Mouse (Mus musculus) hindbrain, embryonic 15.5 days (tissue): ENCODE data around the gene Akr1c20. TPM values are rescaled to one million over a fixed set of nuclear protein-coding genes. Genes with fewer than 3 reads are reported as not detected.

Experiments used
- ATAC-seq: fragments of 200-750 bp; cut with Nextera tagmentation; 2 replicates; pipeline ENCODE4 v1.8.0; 2017; ENCODE audit warnings: low read depth, moderate number of reproducible peaks, moderate TSS enrichment; ENCODE audit not compliant: low FRiP score
- H3K27ac ChIP-seq: fragments of 300-500 bp; sonication (generic); replicated peaks from 2 replicates; pipeline ENCODE4 v1.5.1; 2015; ENCODE audit warnings: mild to moderate bottlenecking, inconsistent platforms
- H3K27me3 ChIP-seq: fragments of 300-500 bp; sonication (generic); 2 replicates; pipeline ENCODE4 v1.6.1; 2015; ENCODE audit warnings: control low read depth, inconsistent platforms
- H3K36me3 ChIP-seq: fragments of 300-500 bp; sonication (generic); 2 replicates; pipeline ENCODE4 v1.6.1; 2015; ENCODE audit warnings: control low read depth, inconsistent platforms
- H3K4me1 ChIP-seq: fragments of 300-500 bp; sonication (generic); replicated peaks from 2 replicates; pipeline ENCODE4 v1.6.1; 2015; ENCODE audit warnings: control low read depth, inconsistent platforms
- H3K4me2 ChIP-seq: fragments of 300-500 bp; sonication (generic); 2 replicates; pipeline ENCODE4 v1.6.1; 2015; ENCODE audit warnings: moderate library complexity, mild to moderate bottlenecking, inconsistent platforms
- H3K4me3 ChIP-seq: fragments of 300-500 bp; sonication (generic); 2 replicates; pipeline ENCODE4 v1.5.1; 2015; ENCODE audit warnings: mild to moderate bottlenecking, inconsistent platforms
- H3K9ac ChIP-seq: fragments of 300-500 bp; sonication (generic); 2 replicates; pipeline ENCODE4 v1.6.1; 2015; ENCODE audit warnings: inconsistent platforms
- H3K9me3 ChIP-seq: fragments of 300-500 bp; sonication (generic); 2 replicates; pipeline ENCODE4 v1.6.1; 2016; ENCODE audit warnings: control low read depth, inconsistent platforms
- WGBS: fragments of 180-500 bp; shearing (Covaris S2); methylation state at CpG from one replicate; pipeline ENCODE4 v1.1.7; 2015; 5-methylcytosine and 5-hydroxymethylcytosine counted together
- polyA plus RNA-seq: library from polyadenylated mRNA; unstranded; fragments of >200 nt; fragmentation: Nextera tagmentation; extraction: Ambion mirVana; gene quantifications from 2 replicates; pipeline ENCODE4 v1.2.1, GENCODE M21; 2015

Gene Akr1c20
- not detected in 2 replicates for polyA plus RNA-seq

DNA sequence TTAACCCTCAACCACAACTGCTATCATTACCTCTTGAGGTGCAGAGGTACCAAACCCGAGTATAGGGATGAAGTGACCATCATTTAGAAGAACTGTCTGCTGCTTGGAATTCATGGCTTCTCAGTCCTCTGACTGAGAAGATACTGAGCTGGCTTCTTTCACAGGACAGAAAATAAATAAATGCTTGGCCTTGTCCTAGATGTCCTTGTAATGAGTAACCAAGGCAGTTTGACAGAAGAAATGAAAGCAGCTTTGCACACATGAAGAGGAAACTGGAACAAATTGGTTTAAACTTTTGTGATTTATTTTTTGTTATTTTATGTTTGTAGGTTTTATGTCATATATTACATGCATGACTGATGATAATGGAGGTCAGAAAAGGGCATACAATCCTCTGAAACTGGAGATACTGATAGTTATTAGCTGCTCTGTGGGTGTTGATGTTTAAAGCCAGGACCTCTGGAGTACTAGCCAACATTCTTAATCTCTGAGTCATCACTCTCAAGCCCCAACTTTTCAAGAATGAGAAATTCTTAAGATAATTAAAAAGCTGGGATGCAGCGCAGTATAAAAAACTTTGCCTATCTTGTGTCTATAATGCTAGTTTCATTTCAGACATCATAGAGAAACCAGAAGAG lies at the start of gene Akr1c20:
Gene Akr1c20 (minus strand): TSS at position 145 of the 638 bp plus-strand sequence.
- Histone ChIP-seq H3K9me3 (no peaks in the 10 kb centered on the region), H3K27me3 (no peaks in the 10 kb centered on the region), H3K27ac (no peak within 1 kb of the TSS), H3K4me1 (no peaks in the 10 kb centered on the region), H3K4me3 (no peak within 1 kb of the TSS), H3K9ac (no peak within 1 kb of the TSS), H3K36me3 (no peaks in the 10 kb centered on the region), H3K4me2 (no peak within 1 kb of the TSS)
- ATAC-seq, result no peak
- 88% methylated on average over 2 of the region's 2 CpGs for WGBS

DNA sequence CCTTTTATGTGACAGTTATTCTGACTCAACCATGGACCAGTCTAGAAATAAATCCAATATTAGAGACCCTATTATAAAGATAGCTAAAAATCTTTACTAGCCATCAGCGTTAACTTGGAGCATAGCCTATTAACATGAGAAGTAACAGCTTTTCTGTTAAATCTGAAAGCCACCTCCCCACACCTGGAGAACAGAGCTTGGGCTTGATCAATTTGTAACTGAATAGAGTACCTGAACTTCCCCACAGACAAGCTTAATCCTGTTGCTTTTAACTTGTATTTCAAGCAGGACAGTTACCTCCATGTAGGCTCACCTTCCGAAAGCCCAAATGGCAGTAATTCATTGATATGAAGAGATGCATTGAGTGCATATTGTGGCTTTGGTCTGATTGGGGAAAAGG lies 42.9 kb upstream of the Akr1c20 start:
- Histone ChIP-seq H3K4me3 (no peak overlapping the region), H3K27me3 (no peaks in the 10 kb centered on the region), H3K9ac (no peak overlapping the region), H3K27ac (no peak overlapping the region), H3K9me3 (no peaks in the 10 kb centered on the region), H3K4me1 (no peaks in the 10 kb centered on the region), H3K4me2 (no peak overlapping the region), H3K36me3 (no peaks in the 10 kb centered on the region)
- 74% methylated on average over 2 of the region's 2 CpGs for WGBS
- no peak for ATAC-seq

- no peaks in the 10 kb centered on the region for H3K27me3 ChIP-seq
- no peak overlapping the region for H3K4me2 ChIP-seq
- H3K4me1 ChIP-seq, result no peaks in the 10 kb centered on the region
- no peak overlapping the region for H3K4me3 ChIP-seq
- ATAC-seq, result no peak
- no peak overlapping the region for H3K9ac ChIP-seq
- H3K9me3 ChIP-seq, result no peaks in the 10 kb centered on the region
- no peak overlapping the region for H3K27ac ChIP-seq
- no peaks in the 10 kb centered on the region for H3K36me3 ChIP-seq
Measured at GRCm38 (mm10) chr13:4560500-4560899, 37.4 kb upstream of the Akr1c20 start.

- Histone ChIP-seq H3K27ac (no peak overlapping the region), H3K4me3 (no peak overlapping the region), H3K4me2 (no peak overlapping the region), H3K9me3 (no peaks in the 10 kb centered on the region), H3K36me3 (no peaks in the 10 kb centered on the region), H3K4me1 (no peaks in the 10 kb centered on the region), H3K9ac (no peak overlapping the region), H3K27me3 (no peaks in the 10 kb centered on the region)
- ATAC-seq, result no peak
- WGBS, result 56% methylated on average over 1 of the region's 1 CpGs
Measured at GRCm38 (mm10) chr13:4559143-4559542, 36.0 kb upstream of the Akr1c20 start.

DNA sequence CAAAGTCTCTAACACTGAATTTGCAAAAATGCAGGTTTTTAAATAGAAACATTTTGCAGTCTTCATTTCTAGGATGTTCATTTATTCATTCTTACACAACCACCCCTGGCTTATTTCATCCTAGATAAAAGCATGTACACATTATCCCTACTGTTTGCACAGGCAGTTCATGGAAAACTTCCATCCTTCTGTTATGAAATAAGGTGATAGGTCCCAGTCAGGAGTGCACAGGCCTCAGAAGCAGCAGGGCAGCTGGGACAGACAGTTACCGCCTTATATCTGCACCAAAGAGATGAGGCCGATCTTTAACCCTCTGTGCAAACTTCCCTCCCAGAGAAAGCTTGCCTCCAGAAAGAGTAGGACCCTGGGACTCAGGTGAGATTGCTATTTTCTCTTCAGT lies 8.3 kb downstream of the Akr1c20 start:
- Histone ChIP-seq H3K9ac (no peak overlapping the region), H3K27me3 (no peaks in the 10 kb centered on the region), H3K36me3 (no peaks in the 10 kb centered on the region), H3K4me1 (no peaks in the 10 kb centered on the region), H3K4me2 (no peak overlapping the region), H3K4me3 (no peak overlapping the region), H3K9me3 (no peaks in the 10 kb centered on the region), H3K27ac (no peak overlapping the region)
- ATAC-seq, result no peak
- 97% methylated on average over 2 of the region's 2 CpGs for WGBS

DNA sequence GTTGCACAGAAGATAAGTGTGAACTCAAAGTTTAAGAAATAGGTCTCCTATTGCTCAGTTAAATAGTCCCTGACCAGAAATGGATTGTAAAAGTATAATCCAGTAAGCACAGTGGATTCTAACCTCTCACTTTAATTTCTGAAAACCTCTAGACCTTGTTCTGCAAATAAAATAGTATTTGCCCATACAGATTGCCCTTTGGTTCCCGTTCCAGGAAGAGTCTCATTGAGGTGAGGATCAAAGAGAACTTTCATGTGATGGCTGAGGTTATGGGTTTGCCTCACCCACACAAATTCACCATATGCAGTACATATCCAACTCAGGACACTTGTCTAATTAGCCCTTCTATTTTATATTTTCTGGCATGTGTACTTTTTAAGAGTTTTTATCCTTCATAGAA lies 55.2 kb downstream of the Akr1c20 start:
- ATAC-seq, result no peak
- 91% methylated on average over 1 of the region's 1 CpGs for WGBS

DNA sequence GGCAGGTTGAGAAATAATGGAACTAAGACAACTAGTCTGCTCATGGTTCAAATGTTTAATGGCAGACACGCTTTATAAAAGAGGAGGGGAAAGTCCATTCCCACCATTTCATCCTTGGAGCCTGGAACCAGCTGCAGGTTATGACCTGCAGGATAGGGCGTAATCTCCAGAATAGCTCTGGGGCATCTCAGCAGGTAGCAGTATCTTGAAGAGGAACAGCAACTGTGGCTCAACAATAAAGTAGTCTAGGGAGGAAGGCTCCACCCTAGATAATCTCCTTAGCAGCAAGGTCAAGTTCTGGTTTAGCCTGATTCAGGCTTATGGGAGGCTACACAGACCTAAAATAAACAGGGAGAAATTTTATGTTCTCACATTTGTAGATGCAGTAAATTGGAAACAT lies 57.5 kb downstream of the Akr1c20 start:
- WGBS, result 90% methylated on average over 2 of the region's 2 CpGs
- H3K4me1 ChIP-seq, result no peaks in the 10 kb centered on the region

More for the DNA sequence above, 55.2 kb downstream of the Akr1c20 start:
- H3K9me3 ChIP-seq, result no peaks in the 10 kb centered on the region
- no peak overlapping the region for H3K27ac ChIP-seq
- no peaks in the 10 kb centered on the region for H3K36me3 ChIP-seq
- H3K4me2 ChIP-seq, result no peak overlapping the region
- no peak overlapping the region for H3K9ac ChIP-seq
- H3K27me3 ChIP-seq, result no peaks in the 10 kb centered on the region
- no peaks in the 10 kb centered on the region for H3K4me1 ChIP-seq
- H3K4me3 ChIP-seq, result no peak overlapping the region

More for the DNA sequence above, 57.5 kb downstream of the Akr1c20 start:
- no peak overlapping the region for H3K4me2 ChIP-seq
- ATAC-seq, result no peak
- no peak overlapping the region for H3K9ac ChIP-seq
- H3K4me3 ChIP-seq, result no peak overlapping the region
- no peaks in the 10 kb centered on the region for H3K9me3 ChIP-seq
- H3K36me3 ChIP-seq, result no peaks in the 10 kb centered on the region
- H3K27ac ChIP-seq, result no peak overlapping the region
- H3K27me3 ChIP-seq, result no peaks in the 10 kb centered on the region

Other genes starting within 250 kb of the Akr1c20 start
- gene Akr1c12, start 243.9 kb downstream of the Akr1c20 start, polyA plus RNA-seq, result 0.22 and 0.25 TPM in 2 replicates
- gene Akr1c6, start 89.0 kb downstream of the Akr1c20 start, polyA plus RNA-seq, result not detected in 2 replicates
- not detected in 2 replicates for gene Akr1c21, start 50.7 kb upstream of the Akr1c20 start, polyA plus RNA-seq
- 42.2 and 44.6 TPM in 2 replicates for gene Akr1e1, start 85.8 kb upstream of the Akr1c20 start, polyA plus RNA-seq